Mouse (Mus musculus) pancreas, adult 10 weeks (tissue): ENCODE measurements around the gene Dffa. TPM values are rescaled to one million over a fixed set of nuclear protein-coding genes. Genes with fewer than 3 reads are reported as not detected.

Experiments used
- polyA plus RNA-seq: library from polyadenylated mRNA; stranded (reverse); fragments of 350-450 nt; fragmentation: Illumina TruSeq; extraction: RNeasy Lipid Tissue Mini Kit (QIAGEN cat#74804); gene quantifications from one replicate; pipeline ENCODE4 v1.2.3, GENCODE M21; 2015; ENCODE audit warnings: low read depth, low replicate concordance; ENCODE audit not compliant: insufficient read depth

Gene Dffa
- 3.9 TPM for polyA plus RNA-seq

GRCm38 (mm10) chr4:149103875-149104561 is at the start of gene Dffa:
Gene Dffa (plus strand): TSS chr4:149104146.

DNA sequence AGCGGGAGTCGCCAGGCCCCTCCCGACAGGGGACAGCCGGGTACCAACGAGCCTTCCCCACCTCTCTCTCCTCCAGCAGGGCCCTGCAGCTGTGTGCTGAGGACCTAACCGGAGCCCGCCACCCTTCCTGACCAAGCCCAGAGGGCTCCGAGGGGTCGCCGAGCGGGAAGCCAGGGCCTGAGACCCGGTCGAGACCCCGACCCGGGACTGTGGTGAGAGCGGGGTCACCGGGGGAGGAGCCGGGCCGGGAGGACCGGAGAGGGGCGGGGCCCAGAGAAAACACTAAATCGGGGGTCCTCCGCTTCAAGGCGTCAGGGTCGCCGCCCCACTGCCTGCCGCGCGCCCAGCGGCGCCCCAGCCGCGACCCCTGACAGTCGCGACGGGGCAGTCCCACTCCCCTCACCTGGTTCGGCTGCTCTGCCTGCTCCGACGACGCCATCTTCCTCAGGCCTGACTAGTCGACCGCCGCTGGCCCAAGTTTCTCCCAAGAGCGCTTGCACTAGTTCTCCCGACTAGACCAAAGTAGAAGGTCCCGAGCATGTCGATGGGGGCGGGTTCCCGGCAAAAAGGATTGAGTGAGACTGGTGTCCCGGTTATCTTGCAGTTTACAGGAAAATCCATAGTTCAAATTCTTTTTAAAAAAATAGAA is 4.5 kb upstream of the Dffa start, which contains the start of gene Pex14:
Gene Pex14, minus strand, starts transcription at position 508 of the 649 bp plus-strand sequence.

GRCm38 (mm10) chr4:149126663-149127062 is 22.7 kb downstream of the Dffa start, which contains the start of gene Cort:
Gene Cort (minus strand): TSS chr4:149126763.

DNA sequence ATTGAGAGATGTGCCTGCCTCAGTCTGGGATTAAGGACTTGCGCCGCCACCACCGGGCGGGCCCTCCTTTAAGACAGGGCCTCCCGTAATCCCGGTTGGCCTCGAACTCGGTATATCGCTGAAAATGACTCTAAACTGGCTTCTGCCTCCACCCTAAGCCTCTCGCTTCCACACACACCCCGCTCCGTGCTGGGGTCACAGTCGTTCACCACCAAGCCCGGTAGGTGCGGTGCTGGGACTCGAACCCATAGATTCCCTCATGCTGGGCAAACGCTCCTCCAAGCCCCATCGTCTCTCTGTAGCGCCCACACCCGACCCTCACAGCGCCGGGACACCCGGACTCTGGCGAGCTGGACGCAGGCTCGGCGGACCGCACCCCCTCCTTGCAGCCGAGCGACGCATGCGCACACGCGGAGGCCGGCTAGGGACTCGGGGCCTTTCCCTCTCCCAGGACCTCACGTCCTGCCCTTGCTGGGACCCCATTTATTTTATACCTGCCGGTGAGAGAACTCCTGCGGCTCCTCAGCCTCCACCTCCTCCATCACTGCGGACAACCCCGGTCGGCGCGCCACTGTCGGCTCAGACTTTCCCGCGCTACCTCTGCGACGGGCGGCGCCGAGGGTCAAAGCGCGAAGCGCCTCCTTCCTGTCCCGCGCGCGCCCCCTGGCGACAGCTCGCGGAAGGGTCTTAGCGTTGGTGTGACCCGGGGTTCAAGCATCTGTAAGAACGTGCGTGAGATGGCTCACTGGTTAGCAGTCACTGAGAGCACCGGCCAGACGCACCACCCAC is 33.2 kb downstream of the Dffa start, which contains the start of gene Cenps:
Gene Cenps, minus strand, starts transcription at position 648 of the 789 bp plus-strand sequence.

GRCm38 (mm10) chr4:149166215-149166946 is 62.4 kb downstream of the Dffa start, which contains the start of gene Pgd:
Gene Pgd (minus strand): TSS chr4:149166771.

Other genes with a start within 250 kb of the Dffa start
- 5.8 TPM for gene Pex14, start 4.3 kb upstream of the Dffa start, polyA plus RNA-seq
- not detected for gene Cort, start 22.6 kb downstream of the Dffa start, polyA plus RNA-seq
- not detected for gene Cenps, start 33.5 kb downstream of the Dffa start, polyA plus RNA-seq
- gene Pgd, start 62.6 kb downstream of the Dffa start, polyA plus RNA-seq = 12.8 TPM
- gene Kif1b, start 203.5 kb downstream of the Dffa start, polyA plus RNA-seq = 12.5 TPM